Mouse (Mus musculus): ENCODE data around the gene Fam189a1. TPM values are rescaled to one million over a fixed set of nuclear protein-coding genes. Genes with fewer than 3 reads are reported as not detected.

Fam189a1 gene
- polyA plus RNA-seq, 1 experiment, result not detected

DNA sequence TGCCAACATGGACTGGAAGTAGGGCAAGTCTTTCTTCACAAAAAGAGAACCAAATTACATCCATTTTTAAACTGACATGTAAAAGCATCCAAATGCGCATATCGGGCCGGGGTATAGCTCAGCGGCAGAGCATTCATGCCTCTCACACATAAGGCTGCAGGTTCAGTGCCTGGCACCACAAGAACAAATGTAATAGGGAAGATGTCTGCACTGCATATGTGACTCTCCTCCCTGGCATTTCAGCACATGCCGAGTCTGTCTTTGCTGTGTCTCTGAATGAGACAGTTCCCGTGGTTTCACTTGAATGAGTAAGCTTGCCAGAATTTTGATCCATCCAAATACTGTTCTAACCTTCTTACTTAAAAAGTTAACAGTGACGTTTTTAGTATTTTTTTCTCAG, 39.5 kb downstream of the Fam189a1 start:
- TF ChIP-seq POLR2A (IDR thresholded peaks at IDR 0.05; ENCODE audit: insufficient read depth, low read length) (no peak), EP300 (IDR thresholded peaks at IDR 0.05; ENCODE audit: insufficient read depth, low read depth, low read length) (no peak), CTCF (IDR thresholded peaks at IDR 0.05; ENCODE audit: low read depth, low read length) (no peak)
- Histone ChIP-seq H3K9ac (ENCODE audit: low read depth, poor library complexity, severe bottlenecking) (no peak overlapping the region), H3K4me1 (ENCODE audit: control insufficient read depth, insufficient read depth, low read length) (no peaks in the 10 kb centered on the region), H3K9me3 (replicated peaks; ENCODE audit: control insufficient read depth, insufficient read depth, low read length, poor library complexity, severe bottlenecking) (no peaks in the 10 kb centered on the region), H3K36me3 (ENCODE audit: control insufficient read depth, insufficient read depth, low read length, poor library complexity, severe bottlenecking) (no peaks in the 10 kb centered on the region), H3K4me3 (ENCODE audit: low read depth, low read length) (no peak overlapping the region), H3K27ac (ENCODE audit: insufficient read depth, low read length) (no peak overlapping the region), H3K27me3 (ENCODE audit: control insufficient read depth, insufficient read depth, low read length, poor library complexity, severe bottlenecking) (no peaks in the 10 kb centered on the region)

DNA sequence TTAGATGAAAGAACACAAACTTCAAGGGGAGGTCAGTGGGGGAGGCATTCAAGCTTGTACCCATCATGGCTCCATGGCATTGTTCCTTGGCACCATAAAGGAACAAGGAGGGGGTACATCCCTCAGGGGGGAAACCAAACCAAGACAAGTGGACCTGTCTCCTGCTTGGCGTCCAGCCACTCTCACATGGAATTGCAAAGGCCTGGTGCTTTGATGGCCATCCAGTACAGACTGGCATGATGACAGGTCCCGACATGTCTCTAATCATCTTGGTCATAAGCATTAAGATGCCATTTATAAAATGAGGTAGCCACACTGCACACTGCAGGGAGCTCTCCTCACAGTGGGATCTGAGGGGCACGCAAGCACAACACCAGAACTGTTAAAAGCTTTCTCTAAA, 41.0 kb downstream of the Fam189a1 start:
- Histone ChIP-seq H3K4me1 (ENCODE audit: control insufficient read depth, insufficient read depth, low read length) (no peaks in the 10 kb centered on the region), H3K27ac (ENCODE audit: insufficient read depth, low read length) (no peak overlapping the region), H3K4me3 (ENCODE audit: low read depth, low read length) (no peak overlapping the region), H3K27me3 (ENCODE audit: control insufficient read depth, insufficient read depth, low read length, poor library complexity, severe bottlenecking) (no peaks in the 10 kb centered on the region), H3K9ac (ENCODE audit: low read depth, poor library complexity, severe bottlenecking) (no peak overlapping the region), H3K9me3 (replicated peaks; ENCODE audit: control insufficient read depth, insufficient read depth, low read length, poor library complexity, severe bottlenecking) (no peaks in the 10 kb centered on the region), H3K36me3 (ENCODE audit: control insufficient read depth, insufficient read depth, low read length, poor library complexity, severe bottlenecking) (no peaks in the 10 kb centered on the region)
- TF ChIP-seq CTCF (IDR thresholded peaks at IDR 0.05; ENCODE audit: low read depth, low read length) (no peak), EP300 (IDR thresholded peaks at IDR 0.05; ENCODE audit: insufficient read depth, low read depth, low read length) (no peak), POLR2A (IDR thresholded peaks at IDR 0.05; ENCODE audit: insufficient read depth, low read length) (no peak)

DNA sequence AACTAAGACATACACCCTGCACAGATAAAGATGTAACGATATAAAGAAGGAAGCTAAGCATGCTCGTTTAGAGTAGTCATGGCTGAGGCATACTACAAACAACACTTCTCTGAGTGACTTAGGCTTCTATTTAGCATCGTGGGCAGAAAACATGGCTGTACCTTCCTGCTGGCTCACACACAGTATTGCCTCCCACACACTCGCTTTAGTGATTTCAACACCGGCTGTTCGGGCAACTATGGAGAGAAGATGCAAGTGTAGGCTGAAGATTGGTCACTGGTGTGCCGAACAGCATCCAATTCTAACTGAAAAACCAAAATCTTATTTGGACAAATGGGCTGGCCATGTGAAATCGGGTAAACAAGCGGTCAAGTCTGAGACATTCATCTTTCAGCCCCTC, 44.7 kb downstream of the Fam189a1 start:
- Histone ChIP-seq H3K9ac (ENCODE audit: low read depth, poor library complexity, severe bottlenecking) (no peak overlapping the region), H3K36me3 (ENCODE audit: control insufficient read depth, insufficient read depth, low read length, poor library complexity, severe bottlenecking) (no peaks in the 10 kb centered on the region), H3K27me3 (ENCODE audit: control insufficient read depth, insufficient read depth, low read length, poor library complexity, severe bottlenecking) (no peaks in the 10 kb centered on the region), H3K4me3 (ENCODE audit: low read depth, low read length) (no peak overlapping the region), H3K27ac (ENCODE audit: insufficient read depth, low read length) (no peak overlapping the region), H3K4me1 (ENCODE audit: control insufficient read depth, insufficient read depth, low read length) (no peaks in the 10 kb centered on the region), H3K9me3 (replicated peaks; ENCODE audit: control insufficient read depth, insufficient read depth, low read length, poor library complexity, severe bottlenecking) (no peaks in the 10 kb centered on the region)
- TF ChIP-seq POLR2A (IDR thresholded peaks at IDR 0.05; ENCODE audit: insufficient read depth, low read length), result no peak
- no peak for TF ChIP-seq EP300 (IDR thresholded peaks at IDR 0.05; ENCODE audit: insufficient read depth, low read depth, low read length)
- no peak for TF ChIP-seq CTCF (IDR thresholded peaks at IDR 0.05; ENCODE audit: low read depth, low read length)

DNA sequence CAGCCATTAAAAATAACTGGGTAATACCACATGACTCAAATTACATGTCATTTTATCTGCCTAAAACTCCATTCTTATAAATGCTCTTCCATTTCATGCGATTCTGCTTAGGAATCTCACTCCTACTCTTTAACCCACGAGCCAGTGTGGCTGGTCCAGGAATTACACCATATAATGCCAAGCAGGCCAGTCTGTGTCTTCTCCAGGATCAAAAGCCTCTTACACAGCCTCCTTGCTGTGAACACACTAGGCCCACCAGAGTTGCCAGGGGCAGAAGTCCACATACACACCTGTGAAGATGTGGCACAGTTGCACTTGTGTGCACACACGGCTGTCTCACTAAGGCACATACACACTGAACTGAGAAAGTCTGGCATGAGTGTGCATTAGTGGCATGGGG, 50.8 kb downstream of the Fam189a1 start:
- Histone ChIP-seq H3K4me1 (ENCODE audit: control insufficient read depth, insufficient read depth, low read length) (no peaks in the 10 kb centered on the region), H3K27me3 (ENCODE audit: control insufficient read depth, insufficient read depth, low read length, poor library complexity, severe bottlenecking) (no peaks in the 10 kb centered on the region), H3K9ac (ENCODE audit: low read depth, poor library complexity, severe bottlenecking) (no peak overlapping the region), H3K9me3 (replicated peaks; ENCODE audit: control insufficient read depth, insufficient read depth, low read length, poor library complexity, severe bottlenecking) (no peaks in the 10 kb centered on the region), H3K27ac (ENCODE audit: insufficient read depth, low read length) (no peak overlapping the region), H3K36me3 (ENCODE audit: control insufficient read depth, insufficient read depth, low read length, poor library complexity, severe bottlenecking) (no peaks in the 10 kb centered on the region), H3K4me3 (ENCODE audit: low read depth, low read length) (no peak overlapping the region)
- TF ChIP-seq CTCF (IDR thresholded peaks at IDR 0.05; ENCODE audit: low read depth, low read length) (no peak), EP300 (IDR thresholded peaks at IDR 0.05; ENCODE audit: insufficient read depth, low read depth, low read length) (no peak), POLR2A (IDR thresholded peaks at IDR 0.05; ENCODE audit: insufficient read depth, low read length) (no peak)

DNA sequence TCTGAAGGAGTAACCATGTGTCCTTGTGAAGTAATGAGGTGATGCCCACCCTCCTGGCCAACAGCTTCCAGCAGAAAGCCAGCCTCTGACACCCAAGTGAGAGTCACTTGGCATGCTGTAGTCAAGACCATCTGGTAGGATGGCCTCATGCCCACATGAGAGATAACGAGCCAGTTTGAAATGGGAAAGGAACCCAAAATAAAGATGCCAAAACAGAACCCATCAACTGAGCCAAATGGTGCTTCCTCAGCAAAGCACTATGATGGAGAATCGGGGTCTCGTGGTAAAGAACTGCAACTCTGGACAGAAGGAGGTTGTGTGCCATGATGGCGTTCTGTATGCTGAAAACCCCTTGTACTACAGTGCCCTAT, 51.3 kb downstream of the Fam189a1 start:
- Histone ChIP-seq H3K4me3 (ENCODE audit: low read depth, low read length) (no peak overlapping the region), H3K9me3 (replicated peaks; ENCODE audit: control insufficient read depth, insufficient read depth, low read length, poor library complexity, severe bottlenecking) (no peaks in the 10 kb centered on the region), H3K9ac (ENCODE audit: low read depth, poor library complexity, severe bottlenecking) (no peak overlapping the region), H3K36me3 (ENCODE audit: control insufficient read depth, insufficient read depth, low read length, poor library complexity, severe bottlenecking) (no peaks in the 10 kb centered on the region), H3K27me3 (ENCODE audit: control insufficient read depth, insufficient read depth, low read length, poor library complexity, severe bottlenecking) (no peaks in the 10 kb centered on the region), H3K27ac (ENCODE audit: insufficient read depth, low read length) (no peak overlapping the region), H3K4me1 (ENCODE audit: control insufficient read depth, insufficient read depth, low read length) (no peaks in the 10 kb centered on the region)
- TF ChIP-seq POLR2A (IDR thresholded peaks at IDR 0.05; ENCODE audit: insufficient read depth, low read length) (no peak), EP300 (IDR thresholded peaks at IDR 0.05; ENCODE audit: insufficient read depth, low read depth, low read length) (no peak), CTCF (IDR thresholded peaks at IDR 0.05; ENCODE audit: low read depth, low read length) (no peak)

DNA sequence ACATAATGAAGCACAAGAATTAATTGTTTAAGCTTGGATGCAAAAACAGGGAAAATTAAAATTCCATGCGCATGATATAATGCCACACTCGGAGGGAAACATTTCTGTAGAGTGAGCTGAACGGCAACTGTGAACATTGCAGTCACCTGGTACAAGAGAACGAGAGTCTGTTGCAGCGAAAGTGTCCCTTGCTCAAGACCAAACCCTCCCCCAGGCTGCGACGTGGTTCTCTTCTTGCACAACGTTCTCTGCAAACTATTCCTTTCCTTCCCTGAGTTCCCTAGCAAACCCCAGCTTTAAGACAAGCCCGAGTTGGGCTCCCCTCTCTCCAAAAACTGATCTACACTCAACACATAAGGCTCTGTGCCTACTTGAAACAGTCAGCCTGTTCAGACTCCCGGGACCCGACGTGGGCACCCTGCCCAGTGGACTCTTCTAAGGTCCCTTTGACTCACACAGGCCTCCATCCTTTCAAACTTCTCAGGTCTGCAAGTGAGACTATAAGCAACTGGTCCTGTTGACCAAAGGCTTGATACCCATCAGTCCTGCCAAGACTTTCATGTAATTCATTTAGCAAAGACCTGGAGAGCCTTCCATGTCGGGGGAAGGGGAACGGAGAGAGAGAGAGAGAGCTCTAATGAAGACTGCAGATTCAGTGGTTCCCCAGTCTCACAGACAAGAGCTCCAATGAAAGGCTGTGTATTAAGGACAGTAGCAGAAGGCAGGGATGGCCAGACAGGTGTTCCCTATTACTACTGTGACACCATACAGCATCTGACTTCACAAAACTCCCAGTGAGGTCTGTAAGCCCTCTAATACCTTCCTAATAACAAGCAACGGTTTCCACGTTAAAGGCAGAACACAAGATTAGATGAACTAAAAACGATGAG, 51.9 kb downstream of the Fam189a1 start:
- H3K27ac ChIP-seq (ENCODE audit: insufficient read depth, low read length), result no peak overlapping the region

More for the DNA sequence above, 51.9 kb downstream of the Fam189a1 start:
- Histone ChIP-seq H3K4me3 (ENCODE audit: low read depth, low read length) (no peak overlapping the region), H3K9ac (ENCODE audit: low read depth, poor library complexity, severe bottlenecking) (no peak overlapping the region), H3K27me3 (ENCODE audit: control insufficient read depth, insufficient read depth, low read length, poor library complexity, severe bottlenecking) (no peaks in the 10 kb centered on the region), H3K36me3 (ENCODE audit: control insufficient read depth, insufficient read depth, low read length, poor library complexity, severe bottlenecking) (no peaks in the 10 kb centered on the region), H3K9me3 (replicated peaks; ENCODE audit: control insufficient read depth, insufficient read depth, low read length, poor library complexity, severe bottlenecking) (no peaks in the 10 kb centered on the region), H3K4me1 (ENCODE audit: control insufficient read depth, insufficient read depth, low read length) (no peaks in the 10 kb centered on the region)
- TF ChIP-seq POLR2A (IDR thresholded peaks at IDR 0.05; ENCODE audit: insufficient read depth, low read length), result no peak
- no peak for TF ChIP-seq CTCF (IDR thresholded peaks at IDR 0.05; ENCODE audit: low read depth, low read length)
- TF ChIP-seq EP300 (IDR thresholded peaks at IDR 0.05; ENCODE audit: insufficient read depth, low read depth, low read length), result no peak

All from ES-Bruce4 (cell line).